Mouse (Mus musculus): ENCODE measurements at regions not wholly inside any gene's neighbourhood (a gene's known extent, or its start where the extent isn't known, plus 50 kb on each side); places are given as distances from the start of the nearest gene placed in this dataset.

- no peak for TF ChIP-seq CTCF (IDR thresholded peaks at IDR 0.05; ENCODE audit: extremely low read depth, insufficient read depth, low read length)
- TF ChIP-seq POLR2A (IDR thresholded peaks at IDR 0.05; ENCODE audit: extremely low read depth, insufficient read depth, low read length): no peak
Observed at GRCm38 (mm10) chr1:137899305-137899704, 276.2 kb downstream of the Ptprc start.

Measured in cortical plate, adult 2 months (tissue).